Mouse (Mus musculus): ENCODE results near the gene Cp.

- TF ChIP-seq CTCF (IDR thresholded peaks at IDR 0.05; ENCODE audit: borderline replicate concordance, extremely low read depth, insufficient read depth, insufficient read length): no peak
- no peak for TF ChIP-seq POLR2A (IDR thresholded peaks at IDR 0.05; ENCODE audit: borderline replicate concordance, extremely low read depth, insufficient read depth, insufficient read length, poor library complexity, severe bottlenecking)
Measured at GRCm38 (mm10) chr3:19953865-19954264, 3.0 kb upstream of the Cp start.

Measured in brain, embryonic 14.5 days (tissue).